Mouse (Mus musculus) adrenal gland, postnatal 36 days (tissue): Measurements from ENCODE around the gene Onecut1. TPM values are rescaled to one million over a fixed set of nuclear protein-coding genes. Genes with fewer than 3 reads are reported as not detected.

ENCODE experiments used
- DNase-seq, 2 experiments: peaks; one replicate each; pipeline ENCODE4 v3.0.0; 2021; ENCODE audit warnings: mixed read lengths in 1 of 2
- long read RNA-seq, 2 experiments: library from polyadenylated mRNA; stranded (forward); transcript quantifications; one replicate each; pipeline ENCODE4 v2.0.0; 2021; ENCODE audit warnings: borderline sequencing depth in 2 of 2
- total RNA-seq, 2 experiments: library from RNA; stranded (reverse); gene quantifications; 2 replicates each; pipeline ENCODE4 v1.2.3; 2021

Onecut1 gene
- total RNA-seq: under 1 TPM in 1 of 2 experiments, not detected in 1; 0.26 TPM
- long read RNA-seq, experiment 1: 0 reads
- long read RNA-seq, experiment 2: 0 reads

- peak; percentile 73 to 81 for DNase-seq
Observed at GRCm38 (mm10) chr9:74861561-74861980, at the start of gene Onecut1. TSS of gene Onecut1 (plus strand) at chr9:74861921.

- DNase-seq: no peak
Observed at GRCm38 (mm10) chr9:74819736-74820511, 41.8 kb upstream of the Onecut1 start.

DNA sequence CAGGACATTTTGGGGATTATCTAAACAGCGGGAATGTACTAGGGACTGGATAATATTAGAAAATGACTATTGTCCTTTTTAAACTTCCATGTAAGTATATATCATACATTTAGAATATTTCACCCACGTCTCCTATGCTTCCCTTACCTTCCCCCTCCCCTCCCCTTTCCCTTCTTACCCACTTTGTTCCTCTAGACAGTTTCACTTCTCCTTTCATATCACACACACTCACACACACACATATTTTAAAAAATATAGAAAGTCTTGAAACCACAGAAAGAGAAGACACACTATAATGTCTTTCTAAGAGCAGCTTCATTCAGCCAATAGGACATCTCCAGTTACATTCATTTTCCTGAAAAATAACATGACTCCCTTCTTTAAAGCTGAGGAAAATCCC lies 36.6 kb upstream of the Onecut1 start:
- DNase-seq: no peak

- no peak for DNase-seq
Observed at GRCm38 (mm10) chr9:74829206-74829605, 32.5 kb upstream of the Onecut1 start.

DNA sequence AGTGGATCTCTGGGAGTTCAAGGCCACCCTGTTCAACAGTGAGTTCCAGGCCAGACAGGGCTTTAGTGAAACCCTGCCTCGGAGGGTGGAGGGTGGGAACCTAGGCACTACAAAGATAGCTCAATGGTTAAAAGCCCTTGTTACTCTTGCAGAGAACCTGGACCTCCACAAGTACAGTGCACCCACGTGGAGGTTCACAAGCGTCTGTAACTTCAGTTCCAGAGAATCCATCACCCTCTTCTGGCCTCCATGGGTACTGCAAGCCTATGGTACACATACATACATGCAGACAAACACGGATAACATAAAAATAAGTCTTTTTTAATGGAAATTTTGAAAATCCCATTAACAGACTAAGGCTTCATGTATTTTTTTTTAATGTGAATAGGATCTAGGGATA lies 18.8 kb upstream of the Onecut1 start:
- no peak for DNase-seq

DNA sequence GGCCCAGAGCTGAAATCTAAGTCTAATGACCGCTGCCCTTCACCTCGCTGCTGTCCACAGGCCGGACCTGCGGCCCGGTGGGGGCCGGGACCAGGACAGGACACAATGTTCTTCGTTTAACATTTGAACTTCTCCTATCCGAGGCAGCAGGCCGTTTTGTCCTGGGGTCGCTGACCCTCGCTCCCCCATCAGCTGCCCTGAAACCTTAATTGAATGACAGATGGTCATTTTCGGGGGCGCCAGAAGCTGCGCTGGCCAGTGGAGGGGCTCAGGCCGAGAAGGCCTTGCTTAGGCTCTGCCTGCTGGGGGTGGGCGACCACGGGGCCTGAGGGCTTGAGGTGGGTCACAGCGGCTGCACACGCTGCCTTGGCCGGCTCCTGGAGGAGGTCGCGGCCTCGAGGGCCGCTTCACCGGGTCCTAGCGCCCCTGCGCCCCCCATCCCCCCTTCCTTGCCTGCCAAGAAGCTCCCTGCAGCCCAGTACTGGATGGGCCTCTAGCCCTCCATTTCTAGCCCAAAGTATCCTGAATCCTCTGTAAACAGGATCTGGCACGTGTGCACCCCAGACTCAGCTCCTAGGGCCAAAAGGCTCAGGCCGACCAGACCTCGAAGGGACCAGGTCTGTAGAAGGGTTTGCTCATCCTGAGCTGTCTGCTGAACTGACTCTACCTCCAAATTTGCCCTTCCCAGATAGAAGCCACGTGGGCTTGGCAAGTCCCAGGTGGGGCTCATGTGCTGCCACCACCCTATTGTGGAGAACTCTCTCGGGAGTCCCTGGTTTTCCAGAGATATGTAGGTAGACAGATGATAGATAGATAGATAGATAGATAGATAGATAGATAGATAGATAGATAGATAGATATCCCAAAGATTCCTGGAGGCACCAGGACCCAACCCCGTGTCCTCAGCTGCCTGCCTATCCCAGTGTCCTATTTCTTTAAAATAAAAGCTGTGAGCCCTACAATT lies 14.6 kb upstream of the Onecut1 start:
- DNase-seq: no peak

GRCm38 (mm10) chr9:74848411-74849194 lies 13.1 kb upstream of the Onecut1 start:
- peak in 1 of 2 experiments; percentile 3 for DNase-seq

GRCm38 (mm10) chr9:74849195-74849978 lies 12.3 kb upstream of the Onecut1 start:
- DNase-seq: no peak

DNA sequence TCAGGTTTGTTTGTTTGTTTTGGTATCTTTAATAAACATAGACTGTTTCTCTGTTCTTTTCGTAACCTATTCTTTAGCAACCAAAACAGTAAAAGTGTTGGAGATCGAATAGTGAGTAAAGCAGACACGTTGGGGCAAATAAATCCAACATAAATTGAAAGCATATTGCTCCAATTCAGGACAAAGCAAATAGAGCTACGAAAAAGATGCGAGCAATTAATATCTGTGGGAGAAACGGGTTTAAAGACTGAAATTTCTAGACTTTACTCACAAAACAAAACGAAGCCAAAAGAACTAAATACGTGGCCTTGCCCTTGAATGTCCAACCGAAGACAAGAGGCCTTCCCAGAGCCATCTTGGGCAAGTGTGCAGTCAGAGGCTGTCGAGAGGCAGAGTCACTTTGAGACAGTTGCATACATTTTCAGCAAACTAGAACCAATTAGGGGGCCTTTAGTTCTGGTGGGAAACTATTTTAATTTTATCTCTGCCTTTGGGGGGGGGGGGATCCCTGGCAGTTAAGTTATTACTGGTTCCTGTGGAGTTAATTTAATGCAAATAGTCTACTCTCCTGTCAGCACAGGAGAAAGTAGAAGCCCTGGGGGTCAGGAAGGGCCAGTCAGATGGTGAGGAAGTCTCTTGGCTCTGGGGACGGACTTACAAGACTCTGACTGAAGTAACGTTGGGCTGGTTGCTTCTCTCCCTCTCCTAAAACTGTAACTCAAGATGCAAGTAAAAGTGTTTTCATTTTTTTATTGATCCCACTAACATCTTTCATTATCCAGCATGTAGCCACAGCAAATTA lies 11.5 kb upstream of the Onecut1 start:
- DNase-seq: no peak

- DNase-seq: no peak
Observed at GRCm38 (mm10) chr9:74850781-74851145, 11.0 kb upstream of the Onecut1 start.

DNA sequence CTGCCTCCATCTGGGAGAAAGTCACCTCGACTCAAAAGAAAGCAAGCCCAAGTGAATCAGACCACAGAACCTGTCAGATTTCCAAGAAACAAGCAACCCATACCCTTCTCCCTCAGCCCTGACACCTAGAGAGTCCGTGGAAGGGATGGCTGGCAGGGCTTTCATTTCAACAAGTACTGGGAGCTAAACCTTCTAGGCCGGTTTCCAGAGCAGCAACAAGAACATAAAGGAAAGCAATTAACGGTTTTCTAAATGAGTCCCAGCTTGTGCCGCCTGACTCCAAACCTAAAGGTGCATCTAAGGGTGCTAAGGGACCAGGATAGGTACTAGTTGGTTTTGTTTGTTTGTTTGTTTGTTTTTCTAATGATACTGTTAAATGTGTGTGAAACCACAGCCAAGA lies 10.1 kb upstream of the Onecut1 start:
- DNase-seq: no peak

DNA sequence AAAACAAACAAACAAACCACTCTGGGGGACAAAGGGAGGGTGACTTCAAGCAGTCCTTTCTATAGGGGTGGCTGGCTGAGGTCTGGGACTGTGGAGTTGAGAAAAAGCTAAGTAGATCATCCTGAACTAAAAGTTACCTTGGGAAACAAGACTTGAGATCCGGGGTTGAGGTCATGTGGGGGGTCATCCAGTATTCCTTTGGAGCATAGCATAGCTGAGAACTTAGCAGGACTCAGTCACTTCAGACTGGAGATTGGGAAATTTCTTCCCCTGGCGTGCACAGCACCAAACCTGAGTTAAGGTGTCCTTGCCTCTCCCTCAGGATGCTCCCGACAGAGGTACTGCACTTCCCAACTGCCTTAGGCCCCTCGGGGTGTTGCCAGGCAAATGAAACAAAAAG lies 9.4 kb upstream of the Onecut1 start:
- DNase-seq: no peak

GRCm38 (mm10) chr9:74853191-74854072 lies 8.3 kb upstream of the Onecut1 start:
- no peak for DNase-seq

DNA sequence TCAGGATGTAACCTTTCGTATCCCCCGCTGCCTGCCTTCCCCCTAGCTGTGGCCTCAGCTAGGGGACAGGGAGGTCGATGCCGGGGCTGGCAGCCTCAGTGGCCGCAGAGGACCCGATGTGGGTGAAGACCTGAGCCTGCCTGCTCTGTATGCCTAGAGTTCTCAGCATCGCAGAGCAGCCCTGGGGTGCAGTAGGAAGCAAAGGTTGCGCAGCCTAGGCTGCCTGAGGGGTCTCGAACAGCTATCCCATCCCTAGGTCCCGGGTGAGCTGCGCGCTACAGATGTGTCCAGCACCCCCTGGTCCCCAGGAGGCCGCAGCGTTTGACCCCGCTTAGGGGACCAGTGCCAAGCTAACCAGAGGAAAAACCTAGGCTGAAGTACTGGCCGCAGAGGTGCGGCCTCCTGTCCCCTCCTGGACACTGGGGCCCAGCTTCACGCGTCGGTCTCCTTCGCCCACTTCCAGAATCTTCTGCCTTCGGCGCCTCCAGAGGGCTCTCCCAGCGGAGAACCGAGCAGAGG lies 7.6 kb upstream of the Onecut1 start:
- DNase-seq: no peak

DNA sequence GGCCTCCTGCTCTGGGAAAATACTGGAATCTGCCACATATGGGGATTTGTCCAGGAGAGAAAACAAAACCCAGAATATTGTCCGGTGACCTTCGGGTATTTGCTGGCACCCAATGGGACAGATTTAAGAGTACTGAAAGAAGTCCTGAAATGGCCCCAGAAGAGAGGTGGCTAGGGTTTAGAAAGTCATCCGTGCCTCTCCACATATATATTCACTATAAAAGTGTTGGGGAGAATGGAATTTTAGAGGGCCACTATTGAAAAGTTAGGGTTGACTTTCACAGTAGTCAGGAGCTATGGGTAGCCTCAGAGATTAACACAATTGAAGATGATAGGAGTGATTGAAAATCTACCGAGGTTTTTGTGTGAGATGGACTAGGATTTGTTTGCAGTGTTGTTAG lies 6.3 kb upstream of the Onecut1 start:
- no peak for DNase-seq

GRCm38 (mm10) chr9:74856578-74857507 lies 4.9 kb upstream of the Onecut1 start:
- DNase-seq: no peak

DNA sequence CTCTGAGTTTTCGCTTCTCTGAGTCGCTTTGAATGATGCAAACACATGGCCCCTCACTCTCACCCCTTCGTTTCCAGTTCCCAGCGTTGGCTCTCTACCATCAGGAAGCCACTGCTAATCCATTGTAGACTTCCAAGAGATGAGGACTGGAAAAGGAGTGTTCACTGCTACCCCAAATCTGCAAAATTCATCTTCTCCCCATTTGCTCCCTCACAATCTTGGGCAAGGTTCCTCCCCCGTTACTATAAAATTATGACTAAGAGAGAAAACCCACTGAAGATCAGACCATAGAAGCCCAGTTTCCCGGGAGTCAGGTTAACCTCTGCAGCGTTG lies 4.2 kb upstream of the Onecut1 start:
- no peak for DNase-seq

- DNase-seq: no peak
Observed at GRCm38 (mm10) chr9:74858111-74858510, 3.6 kb upstream of the Onecut1 start.
